Mouse (Mus musculus) MEL (cell line): ENCODE measurements at regions not wholly inside any gene's neighbourhood (a gene's known extent, or its start where the extent isn't known, plus 50 kb on each side); places are given as distances from the start of the nearest gene placed in this dataset.

Experiments
- DNase-seq: peaks from one replicate; pipeline ENCODE4 v3.0.0; 2011; ENCODE audit warnings: low read depth, low spot score
- H3K27ac ChIP-seq: 2 replicates; pipeline ENCODE4 v1.5.1; 2012; ENCODE audit warnings: low read depth, mild to moderate bottlenecking, control low read depth, low read length, moderate library complexity; ENCODE audit not compliant: control insufficient read depth
- H3K27me3 ChIP-seq, 2 experiments: fragments of 150-350 bp in 1 of 2; sonication (generic) in 1 of 2; 2 replicates each; pipeline ENCODE4 v1.6.1; 2012; ENCODE audit warnings: low read length in 2 of 2, mild to moderate bottlenecking in 2 of 2, improper control_type of control experiment in 1 of 2, moderate library complexity in 1 of 2; ENCODE audit not compliant: insufficient read depth in 2 of 2, control insufficient read depth in 1 of 2
- H3K36me3 ChIP-seq, 2 experiments: 2 replicates each; pipeline ENCODE4 v1.6.1; 2012 to 2014; ENCODE audit warnings: low read length in 2 of 2, improper control_type of control experiment in 1 of 2, inconsistent platforms in 1 of 2, mild to moderate bottlenecking in 1 of 2; ENCODE audit not compliant: insufficient read depth in 2 of 2, control insufficient read depth in 1 of 2
- H3K4me1 ChIP-seq, 2 experiments: fragments of 150-350 bp in 1 of 2; sonication (generic) in 1 of 2; 2 replicates each; pipeline ENCODE4 v1.6.1; 2012; ENCODE audit warnings: low read length in 2 of 2, improper control_type of control experiment in 1 of 2, mild to moderate bottlenecking in 1 of 2; ENCODE audit not compliant: insufficient read depth in 2 of 2, control insufficient read depth in 1 of 2
- H3K4me3 ChIP-seq, 2 experiments: fragments of 150-350 bp in 1 of 2; sonication (generic) in 1 of 2; 2 replicates each; pipeline ENCODE4 v1.5.1; 2012; ENCODE audit warnings: low read depth in 2 of 2, low read length in 2 of 2, mild to moderate bottlenecking in 2 of 2, moderate library complexity in 2 of 2, control low read depth in 1 of 2, improper control_type of control experiment in 1 of 2; ENCODE audit not compliant: control insufficient read depth in 1 of 2, insufficient read depth in 1 of 2
- H3K79me2 ChIP-seq: 2 replicates; pipeline ENCODE4 v1.6.1; 2012; ENCODE audit warnings: mild to moderate bottlenecking, low read length, moderate library complexity; ENCODE audit not compliant: control insufficient read depth, poor library complexity, insufficient read depth
- H3K9ac ChIP-seq: 2 replicates; pipeline ENCODE4 v1.6.1; 2012; ENCODE audit warnings: low read depth, mild to moderate bottlenecking, control low read depth, low read length, moderate library complexity; ENCODE audit not compliant: control insufficient read depth, poor library complexity, severe bottlenecking
- H3K9me3 ChIP-seq: fragments of 150-350 bp; sonication (generic); replicated peaks from 2 replicates; pipeline ENCODE4 v1.6.1; 2012; ENCODE audit warnings: mild to moderate bottlenecking, low read length, improper control_type of control experiment, moderate library complexity; ENCODE audit not compliant: insufficient read depth
- E2F4 ChIP-seq: IDR thresholded peaks from 2 replicates; pipeline ENCODE4 v1.6.1; 2011; ENCODE audit warnings: low read depth, low read length, improper control_type of control experiment, borderline replicate concordance
- EP300 ChIP-seq, 2 experiments: IDR thresholded peaks; 2 replicates each; pipeline ENCODE4 v1.6.1; 2011; ENCODE audit warnings: improper control_type of control experiment in 2 of 2, low read length in 2 of 2, low read depth in 1 of 2, mild to moderate bottlenecking in 1 of 2
- GATA1 ChIP-seq: IDR thresholded peaks from 2 replicates; pipeline ENCODE4 v1.6.1; 2011; ENCODE audit warnings: low read depth, low read length, improper control_type of control experiment
- JUND ChIP-seq: IDR thresholded peaks from 2 replicates; pipeline ENCODE4 v1.6.1; 2011; ENCODE audit warnings: low read depth, mild to moderate bottlenecking, improper control_type of control experiment, low read length
- MAFK ChIP-seq: IDR thresholded peaks from 2 replicates; pipeline ENCODE4 v1.6.1; 2011; ENCODE audit warnings: low read depth, mild to moderate bottlenecking, low read length, improper control_type of control experiment, borderline replicate concordance
- MAX ChIP-seq: IDR thresholded peaks from 2 replicates; pipeline ENCODE4 v1.6.1; 2011; ENCODE audit warnings: low read length, improper control_type of control experiment
- MXI1 ChIP-seq: IDR thresholded peaks from 2 replicates; pipeline ENCODE4 v1.6.1; 2011; ENCODE audit warnings: mild to moderate bottlenecking, low read depth, low read length, improper control_type of control experiment
- POLR2AphosphoS5 ChIP-seq: IDR thresholded peaks from 2 replicates; pipeline ENCODE4 v1.6.1; 2012; ENCODE audit warnings: low read depth, borderline replicate concordance, mild to moderate bottlenecking, inconsistent platforms, low read length, moderate library complexity, mixed read lengths
- RAD21 ChIP-seq: IDR thresholded peaks from 2 replicates; pipeline ENCODE4 v1.6.1; 2011; ENCODE audit warnings: mild to moderate bottlenecking, low read depth, low read length, improper control_type of control experiment
- SMC3 ChIP-seq: IDR thresholded peaks from 2 replicates; pipeline ENCODE4 v1.6.1; 2011; ENCODE audit warnings: low read depth, low read length, improper control_type of control experiment
- TAL1 ChIP-seq: IDR thresholded peaks from 2 replicates; pipeline ENCODE4 v1.6.1; 2012; ENCODE audit warnings: mild to moderate bottlenecking, inconsistent platforms, low read length, moderate library complexity, mixed read lengths
- ZKSCAN1 ChIP-seq: IDR thresholded peaks from 2 replicates; pipeline ENCODE4 v1.6.1; 2012; ENCODE audit warnings: low read depth, mild to moderate bottlenecking, inconsistent platforms, low read length, improper control_type of control experiment, moderate library complexity

- Histone ChIP-seq H3K9ac (no peak overlapping the region), H3K4me1 (no peaks in the 10 kb centered on the region), H3K27ac (no peak overlapping the region), H3K36me3 (no peaks in the 10 kb centered on the region), H3K9me3 (no peaks in the 10 kb centered on the region), H3K27me3 (no peaks in the 10 kb centered on the region), H3K79me2 (no peaks in the 10 kb centered on the region), H3K4me3 (no peak overlapping the region)
- DNase-seq: no peak
- TF ChIP-seq MAFK (no peak), GATA1 (no peak), SMC3 (no peak), RAD21 (no peak), MXI1 (no peak)
Measured at GRCm38 (mm10) chr1:77246047-77246446, 268.8 kb downstream of the Epha4 start.

GRCm38 (mm10) chr1:77254276-77254675 is 260.6 kb downstream of the Epha4 start:
- Histone ChIP-seq H3K36me3 (no peaks in the 10 kb centered on the region), H3K79me2 (no peaks in the 10 kb centered on the region), H3K4me1 (no peaks in the 10 kb centered on the region), H3K27ac (no peak overlapping the region), H3K27me3 (no peaks in the 10 kb centered on the region), H3K4me3 (no peak overlapping the region), H3K9ac (no peak overlapping the region), H3K9me3 (no peaks in the 10 kb centered on the region)
- TF ChIP-seq MAX: no peak
- no peak for TF ChIP-seq EP300 (IDR thresholded peaks at IDR 0.05; ENCODE audit: low read depth in 1 of 2, low read length in 2 of 2)
- TF ChIP-seq ZKSCAN1: no peak
- no peak for TF ChIP-seq E2F4
- DNase-seq: no peak

DNA sequence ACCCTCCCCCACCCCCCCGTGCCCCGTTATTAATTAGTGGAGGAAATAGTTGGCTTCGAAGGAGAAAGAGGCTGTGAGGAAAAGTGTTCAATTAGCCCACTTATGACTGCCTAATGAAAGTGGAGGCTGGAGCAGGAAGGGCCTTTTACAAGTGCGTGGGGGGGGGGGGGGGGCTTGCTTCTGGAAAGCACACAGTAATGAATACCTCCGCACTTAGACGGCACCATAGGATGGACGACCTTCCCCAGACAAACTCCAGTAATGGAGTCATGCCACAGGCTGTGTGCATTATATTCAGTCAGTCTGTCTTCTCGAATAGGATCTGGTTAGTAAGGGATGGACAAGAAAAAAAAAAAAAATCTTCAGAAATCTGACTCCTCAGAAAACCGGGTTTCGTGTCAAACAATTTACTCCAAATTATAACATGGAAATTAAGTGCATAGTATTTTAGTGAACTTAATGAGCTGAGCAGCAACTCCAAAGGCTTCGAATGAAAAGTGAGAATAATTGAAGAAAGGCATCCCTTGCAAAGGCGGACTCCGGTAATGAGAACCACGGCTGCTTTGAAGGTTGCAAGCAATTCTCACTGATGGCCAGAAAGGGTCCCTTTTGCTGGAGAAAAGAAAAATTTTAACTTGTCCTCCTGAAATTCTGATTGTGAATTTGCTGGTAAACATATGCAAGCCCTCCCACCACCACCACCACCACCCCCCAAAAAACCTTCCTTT is 258.6 kb downstream of the Epha4 start:
- DNase-seq: no peak
- Histone ChIP-seq H3K36me3 (no peaks in the 10 kb centered on the region), H3K4me3 (no peak overlapping the region)
- TF ChIP-seq SMC3 (no peak), JUND (no peak), RAD21 (no peak), MXI1 (no peak), POLR2AphosphoS5 (no peak), TAL1 (no peak)
- TF ChIP-seq, all 39 proteins: peak for 0
- H3K79me2 ChIP-seq: no peaks in the 10 kb centered on the region
- no peaks in the 10 kb centered on the region for H3K9me3 ChIP-seq
- no peak overlapping the region for H3K9ac ChIP-seq
- no peaks in the 10 kb centered on the region for H3K4me1 ChIP-seq
- H3K27ac ChIP-seq: no peak overlapping the region
- H3K27me3 ChIP-seq: no peaks in the 10 kb centered on the region
